Mouse (Mus musculus) small intestine, adult 2 months (tissue): ENCODE measurements at regions not wholly inside any gene's neighbourhood (a gene's known extent, or its start where the extent isn't known, plus 50 kb on each side); places are given as distances from the start of the nearest gene placed in this dataset.

ENCODE experiments used
- H3K27ac ChIP-seq: fragments of 200-500 bp; 2 replicates; pipeline ENCODE4 v1.5.1; 2012; ENCODE audit warnings: low read depth, low read length, control low read depth, inconsistent platforms; ENCODE audit not compliant: insufficient read depth
- H3K27me3 ChIP-seq: fragments of 200-500 bp; 2 replicates; pipeline ENCODE4 v1.6.1; 2012; ENCODE audit warnings: mild to moderate bottlenecking, moderate library complexity, low read length, inconsistent platforms; ENCODE audit not compliant: control insufficient read depth, insufficient read depth
- H3K36me3 ChIP-seq: fragments of 200-500 bp; 2 replicates; pipeline ENCODE4 v1.6.1; 2012; ENCODE audit warnings: mild to moderate bottlenecking, low read length, control low read depth, inconsistent platforms; ENCODE audit not compliant: control insufficient read depth, insufficient read depth
- H3K4me1 ChIP-seq: fragments of 200-500 bp; 2 replicates; pipeline ENCODE4 v1.6.1; 2012; ENCODE audit warnings: low read length, inconsistent platforms, mixed read lengths; ENCODE audit not compliant: control insufficient read depth, insufficient read depth, insufficient read length
- H3K4me3 ChIP-seq: fragments of 200-500 bp; 2 replicates; pipeline ENCODE4 v1.5.1; 2012; ENCODE audit warnings: low read depth, mild to moderate bottlenecking, control low read depth, inconsistent platforms, low read length, moderate library complexity
- CTCF ChIP-seq: fragments of 200-500 bp; IDR thresholded peaks from 2 replicates; pipeline ENCODE4 v1.5.1; 2012; ENCODE audit warnings: low read depth, mild to moderate bottlenecking, control low read depth, inconsistent platforms, low read length, moderate library complexity, mixed read lengths; ENCODE audit not compliant: insufficient replicate concordance, insufficient read length; ENCODE audit errors: extremely low read depth
- POLR2A ChIP-seq: fragments of 200-500 bp; IDR thresholded peaks from 2 replicates; pipeline ENCODE4 v1.6.1; 2012; ENCODE audit warnings: low read depth, mild to moderate bottlenecking, control low read depth, inconsistent platforms, low read length, moderate library complexity
- WGBS: fragments of 180-500 bp; shearing (Covaris S2); methylation state at CpG from one replicate; pipeline ENCODE4 v1.1.7; 2018; 5-methylcytosine and 5-hydroxymethylcytosine counted together

DNA sequence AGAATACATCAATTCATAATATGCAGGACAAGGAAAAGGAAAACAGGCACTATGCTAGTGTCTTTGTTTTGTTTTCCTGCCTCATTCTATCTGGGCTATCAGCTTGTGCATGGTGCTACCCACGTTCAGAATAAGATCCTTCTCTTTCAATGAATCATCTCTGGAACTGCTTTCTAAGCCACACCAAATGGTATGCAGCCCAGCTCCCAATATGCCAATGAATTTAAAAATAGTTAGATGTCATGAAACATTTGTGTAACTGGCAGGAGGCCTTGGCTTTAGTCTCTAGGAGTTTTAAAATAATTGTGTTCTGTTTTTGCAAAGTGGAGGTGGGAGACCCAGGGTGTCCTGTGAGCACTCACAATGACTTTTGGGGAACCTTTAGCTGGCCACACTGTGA, 603.1 kb upstream of the Sema6d start:
- no peak overlapping the region for H3K4me3 ChIP-seq
- 41% methylated on average over 1 of the region's 1 CpGs for WGBS

DNA sequence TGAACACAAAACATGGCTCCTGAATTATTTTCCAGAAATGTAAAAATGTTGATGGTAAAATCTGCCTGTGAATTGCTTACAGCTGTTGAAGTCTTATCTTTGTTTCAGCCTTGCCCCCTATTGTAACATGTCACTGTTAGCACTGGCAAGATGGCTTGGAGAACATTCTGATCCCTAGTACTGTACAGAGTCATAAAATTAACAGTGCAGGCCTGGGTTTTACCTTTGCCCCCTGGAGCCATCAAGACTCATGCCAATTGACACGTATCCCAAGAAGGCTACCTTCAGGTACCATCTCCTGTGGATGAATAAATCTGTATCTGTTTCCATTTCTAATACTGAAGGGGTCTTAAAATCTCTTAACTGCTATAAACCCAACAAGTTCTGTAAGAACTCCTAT, 583.6 kb upstream of the Sema6d start:
- H3K27me3 ChIP-seq, result no peaks in the 10 kb centered on the region
- no peaks in the 10 kb centered on the region for H3K36me3 ChIP-seq
- whole genome bisulfite sequencing, result 49% methylated on average over 1 of the region's 1 CpGs
- H3K4me1 ChIP-seq, result no peaks in the 10 kb centered on the region
- no peak overlapping the region for H3K4me3 ChIP-seq
- no peak for TF ChIP-seq POLR2A
- TF ChIP-seq CTCF, result no peak
- no peak overlapping the region for H3K27ac ChIP-seq

More for the DNA sequence above, 603.1 kb upstream of the Sema6d start:
- H3K27ac ChIP-seq, result no peak overlapping the region
- H3K36me3 ChIP-seq, result no peaks in the 10 kb centered on the region
- no peaks in the 10 kb centered on the region for H3K27me3 ChIP-seq
- TF ChIP-seq CTCF, result no peak
- TF ChIP-seq POLR2A, result no peak
- no peaks in the 10 kb centered on the region for H3K4me1 ChIP-seq

DNA sequence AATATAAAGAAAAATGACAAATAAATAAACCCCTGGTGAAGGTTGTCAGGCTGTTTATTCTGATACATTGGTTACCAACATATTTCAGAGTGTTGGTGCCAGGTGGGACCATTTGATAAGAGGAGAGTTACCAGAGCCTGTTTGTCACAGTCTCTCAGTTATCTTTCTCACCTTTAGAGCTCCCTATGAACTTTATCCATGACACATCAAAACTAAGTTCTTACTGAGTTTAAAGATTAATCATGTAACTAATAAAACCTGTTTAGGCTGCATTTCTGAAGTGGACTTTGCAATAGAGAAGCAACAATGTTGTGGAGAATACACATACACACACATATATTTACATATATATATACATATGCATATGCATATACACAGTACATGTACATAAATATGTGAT, 582.7 kb upstream of the Sema6d start:
- H3K4me1 ChIP-seq, result no peaks in the 10 kb centered on the region
- no peak for TF ChIP-seq POLR2A
- no peak for TF ChIP-seq CTCF
- H3K4me3 ChIP-seq, result no peak overlapping the region
- H3K27ac ChIP-seq, result no peak overlapping the region
- no peaks in the 10 kb centered on the region for H3K36me3 ChIP-seq
- no peaks in the 10 kb centered on the region for H3K27me3 ChIP-seq

DNA sequence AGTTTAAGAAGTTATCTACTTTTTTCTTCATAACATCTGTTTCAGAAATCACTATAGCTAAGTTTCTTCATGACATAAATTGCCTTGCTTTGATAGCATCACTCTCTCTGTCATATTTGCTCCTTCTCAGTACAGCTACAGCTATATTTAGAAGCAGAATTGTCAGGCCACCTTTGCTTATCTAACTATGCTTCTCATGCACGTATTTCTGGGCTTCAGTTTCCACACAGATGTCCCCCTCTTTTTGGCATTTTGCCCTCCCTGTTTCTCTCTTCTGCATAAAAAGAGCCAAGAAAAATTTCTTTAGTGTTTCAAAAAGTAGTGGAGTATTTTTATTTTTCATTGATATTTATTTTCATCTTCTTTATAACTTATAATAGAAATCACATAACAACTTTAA, 560.9 kb upstream of the Sema6d start:
- H3K36me3 ChIP-seq, result no peaks in the 10 kb centered on the region
- no peaks in the 10 kb centered on the region for H3K4me1 ChIP-seq
- 40% methylated on average over 1 of the region's 1 CpGs for WGBS
- H3K27ac ChIP-seq, result no peak overlapping the region
- no peak for TF ChIP-seq CTCF
- no peak for TF ChIP-seq POLR2A
- H3K4me3 ChIP-seq, result no peak overlapping the region
- no peaks in the 10 kb centered on the region for H3K27me3 ChIP-seq

DNA sequence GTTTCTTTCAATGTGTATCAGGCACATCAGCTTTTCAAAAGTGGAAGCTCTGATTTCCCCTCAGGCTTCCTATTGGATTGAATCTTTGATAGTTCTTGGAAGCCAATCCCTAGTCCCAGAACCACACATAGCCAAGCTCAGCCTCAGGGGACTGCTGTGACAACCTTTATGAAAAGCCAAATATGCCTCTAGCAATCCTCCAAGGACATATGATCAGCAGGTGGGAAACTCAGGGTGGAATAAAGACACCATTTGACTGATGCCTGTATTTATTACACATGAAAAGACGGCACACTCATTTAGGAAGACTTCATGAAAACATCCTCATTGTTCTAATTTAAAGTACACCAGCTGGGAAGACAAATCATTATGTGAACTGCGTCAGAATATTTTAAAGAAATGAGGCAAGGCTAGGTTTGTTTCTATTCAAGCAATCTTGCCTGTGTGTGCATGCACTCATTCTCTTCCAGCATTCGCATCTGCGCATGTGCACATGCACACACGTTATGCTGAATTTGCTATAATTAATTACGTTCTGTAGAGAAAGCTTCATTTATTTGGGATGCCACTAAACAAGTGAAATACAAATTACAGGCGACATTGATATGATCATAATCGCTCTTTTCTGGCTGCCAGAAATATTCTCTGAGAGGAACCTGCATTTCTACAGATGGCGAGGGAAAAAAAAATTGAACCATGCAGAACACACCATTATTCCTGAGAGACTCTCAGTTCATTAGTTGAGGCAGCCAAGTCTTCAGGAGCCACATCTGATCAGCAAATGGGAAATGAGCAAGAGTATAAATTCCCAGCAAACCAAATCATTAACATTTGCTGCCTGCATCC, 556.6 kb upstream of the Sema6d start:
- TF ChIP-seq CTCF (no peak), POLR2A (no peak)
- no peak overlapping the region for H3K27ac ChIP-seq
- H3K4me3 ChIP-seq, result no peak overlapping the region
- no peaks in the 10 kb centered on the region for H3K4me1 ChIP-seq
- 80% methylated on average over 9 of the region's 9 CpGs for WGBS
- H3K36me3 ChIP-seq, result no peaks in the 10 kb centered on the region
- H3K27me3 ChIP-seq, result no peaks in the 10 kb centered on the region

DNA sequence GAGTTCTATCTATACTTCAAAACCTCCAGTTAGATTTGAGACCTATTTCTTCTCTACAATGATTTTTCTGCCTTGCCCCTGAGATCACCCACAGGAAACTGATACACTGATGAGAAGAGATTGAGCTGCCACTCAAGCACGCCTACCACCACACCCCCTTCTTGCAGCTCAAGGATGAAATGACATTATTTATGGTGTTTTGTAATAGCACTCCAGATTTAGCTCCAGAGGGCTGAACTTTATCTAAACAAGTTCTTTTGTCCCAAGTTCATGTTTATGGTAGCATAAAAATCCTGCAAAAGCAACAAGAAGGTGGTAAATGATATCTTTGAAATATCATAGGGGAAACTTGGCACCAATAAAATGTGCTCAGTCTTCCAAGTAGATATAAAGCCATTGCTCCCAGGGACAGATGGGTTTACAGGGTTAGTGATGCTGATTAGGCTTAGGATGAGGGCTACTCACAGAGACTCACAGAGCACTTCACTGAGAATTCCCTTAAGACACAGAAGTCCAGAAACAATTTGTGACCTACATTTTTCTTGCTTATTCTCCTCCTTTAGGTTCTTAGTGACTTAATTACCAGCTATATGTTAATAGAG, 538.4 kb upstream of the Sema6d start:
- Histone ChIP-seq H3K27me3 (no peaks in the 10 kb centered on the region), H3K4me1 (no peaks in the 10 kb centered on the region), H3K27ac (no peak overlapping the region), H3K36me3 (no peaks in the 10 kb centered on the region), H3K4me3 (no peak overlapping the region)
- WGBS, result 30% methylated on average over 1 of the region's 1 CpGs
- no peak for TF ChIP-seq CTCF
- no peak for TF ChIP-seq POLR2A

DNA sequence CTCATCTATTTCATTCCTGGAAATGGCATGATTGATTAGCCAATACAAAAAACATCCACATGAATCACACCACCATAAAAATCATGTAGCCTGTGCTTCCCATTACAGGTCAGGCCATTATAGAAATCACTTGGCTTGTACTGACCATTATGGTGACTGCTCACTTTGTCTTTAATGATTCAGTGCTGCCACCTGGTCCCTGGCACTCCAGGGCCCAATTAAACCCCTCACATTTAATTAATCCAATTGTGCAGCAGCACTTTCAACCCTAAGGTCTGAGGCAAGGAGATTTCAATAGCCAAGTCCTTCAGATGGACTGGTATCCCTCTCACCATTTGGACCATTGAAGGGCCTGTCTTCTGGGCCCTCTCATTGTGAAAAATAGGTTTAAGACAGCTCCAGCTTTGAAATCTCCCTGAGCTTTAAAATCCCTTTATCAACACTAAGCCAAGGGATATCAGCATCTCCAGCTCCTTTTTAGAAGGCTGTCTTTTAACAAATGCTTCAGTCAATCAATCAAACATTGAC, 531.6 kb upstream of the Sema6d start:
- no peak for TF ChIP-seq CTCF
- TF ChIP-seq POLR2A, result no peak
- no peak overlapping the region for H3K4me3 ChIP-seq

More for the DNA sequence above, 531.6 kb upstream of the Sema6d start:
- H3K27me3 ChIP-seq, result no peaks in the 10 kb centered on the region
- no peaks in the 10 kb centered on the region for H3K4me1 ChIP-seq
- no peaks in the 10 kb centered on the region for H3K36me3 ChIP-seq
- no peak overlapping the region for H3K27ac ChIP-seq
